Mouse (Mus musculus) naive thymus-derived CD4-positive, alpha-beta T cell, adult 2 months (primary cell): Measurements from ENCODE around the gene Klf12.

Experiments
- DNase-seq: peaks from one replicate; pipeline ENCODE4 v3.0.0-alpha.2; 2011; ENCODE audit warnings: low read depth

Klf12 gene

GRCm38 (mm10) chr14:100134304-100134703, 150.2 kb downstream of the Klf12 start:
- DNase-seq, result no peak

GRCm38 (mm10) chr14:100132479-100132878, 152.0 kb downstream of the Klf12 start:
- no peak for DNase-seq

- DNase-seq, result no peak
These were observed 158.4 kb downstream of the Klf12 start for GRCm38 (mm10) chr14:100126126-100126525.

- DNase-seq, result no peak
These were observed 163.4 kb downstream of the Klf12 start for GRCm38 (mm10) chr14:100121075-100121474.

GRCm38 (mm10) chr14:100119866-100120265, 164.6 kb downstream of the Klf12 start:
- DNase-seq, result no peak

- no peak for DNase-seq
These were observed 171.1 kb downstream of the Klf12 start for GRCm38 (mm10) chr14:100113419-100113818.

- no peak for DNase-seq
These were observed 172.7 kb downstream of the Klf12 start for GRCm38 (mm10) chr14:100111735-100112134.

GRCm38 (mm10) chr14:100109563-100109962, 174.9 kb downstream of the Klf12 start:
- no peak for DNase-seq

- DNase-seq, result no peak
These were observed 178.9 kb downstream of the Klf12 start for GRCm38 (mm10) chr14:100105570-100105969.

GRCm38 (mm10) chr14:100104818-100105217, 179.7 kb downstream of the Klf12 start:
- no peak for DNase-seq

- DNase-seq, result no peak
These were observed 180.7 kb downstream of the Klf12 start for GRCm38 (mm10) chr14:100103818-100104217.

- DNase-seq, result no peak
These were observed 187.0 kb downstream of the Klf12 start for GRCm38 (mm10) chr14:100097208-100098189.

- DNase-seq, result no peak
These were observed 188.7 kb downstream of the Klf12 start for GRCm38 (mm10) chr14:100095730-100096129.

- peak; percentile 1 for DNase-seq
These were observed 194.0 kb downstream of the Klf12 start for GRCm38 (mm10) chr14:100090517-100090916.

- no peak for DNase-seq
These were observed 204.9 kb downstream of the Klf12 start for GRCm38 (mm10) chr14:100079620-100080019.

GRCm38 (mm10) chr14:100072431-100073195, 211.9 kb downstream of the Klf12 start:
- no peak for DNase-seq

- no peak for DNase-seq
These were observed 214.9 kb downstream of the Klf12 start for GRCm38 (mm10) chr14:100069543-100070090.

- no peak for DNase-seq
These were observed 215.8 kb downstream of the Klf12 start for GRCm38 (mm10) chr14:100068715-100069114.

- no peak for DNase-seq
These were observed 222.0 kb downstream of the Klf12 start for GRCm38 (mm10) chr14:100062516-100062915.

- no peak for DNase-seq
These were observed 230.3 kb downstream of the Klf12 start for GRCm38 (mm10) chr14:100054150-100054549.

- DNase-seq, result no peak
These were observed 231.0 kb downstream of the Klf12 start for GRCm38 (mm10) chr14:100053456-100053855.

- no peak for DNase-seq
These were observed 231.6 kb downstream of the Klf12 start for GRCm38 (mm10) chr14:100052876-100053275.

- no peak for DNase-seq
These were observed 239.0 kb downstream of the Klf12 start for GRCm38 (mm10) chr14:100045431-100045830.
